ENCODE assay signal across 8 mouse cellular contexts in the genomic region with DNA sequence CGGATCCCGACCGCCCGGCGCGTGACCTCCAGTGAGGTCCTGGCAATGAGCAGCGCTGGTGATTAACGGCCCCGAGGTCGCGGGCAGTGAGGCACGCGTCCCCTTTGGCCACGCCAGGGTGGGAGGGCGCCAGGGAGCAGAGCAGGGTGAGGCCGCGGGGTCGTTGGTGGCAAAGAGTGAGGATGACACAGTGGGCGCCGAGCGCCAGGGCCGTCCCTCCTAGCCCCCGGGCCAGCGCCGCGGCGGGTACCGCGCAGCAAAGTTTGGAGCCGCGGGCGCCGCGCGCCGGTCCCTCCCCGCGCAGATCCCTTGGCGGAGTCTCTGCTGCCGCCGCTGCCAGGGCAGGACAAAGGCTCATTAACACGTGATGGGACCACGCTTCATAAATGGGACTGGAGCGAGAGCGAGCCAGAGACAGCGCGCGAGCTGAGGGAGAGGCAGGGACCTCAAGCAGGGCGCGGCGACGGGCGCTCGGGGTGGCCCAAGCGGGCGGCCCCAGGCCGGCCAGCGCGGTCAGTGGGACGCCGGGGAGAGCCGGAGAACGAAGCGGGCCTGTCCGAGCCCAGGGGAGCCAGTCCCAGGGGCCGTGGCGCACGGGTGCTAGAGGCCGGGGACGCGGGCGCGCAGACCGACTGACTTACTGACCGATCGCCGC. TPM values are rescaled to one million over a fixed set of nuclear protein-coding genes. Genes with fewer than 3 reads are reported as not detected.
A peak's percentile ranks its signal among the peaks of the same experiment; 100 is the strongest.
DNase-seq lines count a peak whose midpoint lies in the region; ATAC-seq lines count a peak whose summit lies in the region.

A gene (plus strand): TSS at position 360 of the 655 bp plus-strand sequence.

- under 1% methylated on average over 53 of the region's 77 CpGs for WGBS in forebrain, embryonic 14.5 days
- WGBS in heart, embryonic 16.5 days: 1% methylated on average over 70 of the region's 77 CpGs
- WGBS in liver, embryonic 12.5 days (ENCODE audit: insufficient replicate concordance): under 1% methylated on average over 55 of the region's 77 CpGs
- 0% methylated on average over 46 of the region's 77 CpGs for WGBS in neural tube, embryonic 11.5 days

- peak within 1 kb of the TSS; percentile 95 for H3K27ac ChIP-seq in forebrain, embryonic 14.5 days (ENCODE audit: low read depth, low read length)
- no peak within 1 kb of the TSS for H3K27ac ChIP-seq in heart, embryonic 16.5 days (ENCODE audit: low read length)
- H3K27ac ChIP-seq in liver, embryonic 12.5 days: no peak within 1 kb of the TSS
- peak within 1 kb of the TSS; percentile 92 for H3K27ac ChIP-seq in neural tube, embryonic 11.5 days (ENCODE audit: low read depth, low read length)

- H3K36me3 ChIP-seq in forebrain, embryonic 14.5 days (ENCODE audit: control insufficient read depth, insufficient read depth, low read length): no peaks in the 10 kb centered on the region
- H3K36me3 ChIP-seq in heart, embryonic 16.5 days (ENCODE audit: control insufficient read depth, insufficient read depth): no peaks in the 10 kb centered on the region
- H3K36me3 ChIP-seq in liver, embryonic 12.5 days: no peaks in the 10 kb centered on the region
- H3K36me3 ChIP-seq in neural tube, embryonic 11.5 days (ENCODE audit: control insufficient read depth, insufficient read depth, low read length): no peaks in the 10 kb centered on the region

- peak; percentile 48 for DNase-seq in CD4-positive, CD25-positive, alpha-beta regulatory T cell, adult 2 months (ENCODE audit: low read depth, low spot score)
- peak; percentile 92 for DNase-seq in forebrain, embryonic 14.5 days (ENCODE audit: low spot score)
- DNase-seq in kidney, postnatal 14 days: peak; percentile 81
- peak; percentile 86 for DNase-seq in neural tube, embryonic 11.5 days (ENCODE audit: low spot score)
- peak; percentile 70 for DNase-seq in urinary bladder, postnatal 14 days (ENCODE audit: low spot score)

- peak within 1 kb of the TSS; percentile 65 for H3K4me3 ChIP-seq in forebrain, embryonic 14.5 days (ENCODE audit: low read depth, low read length)
- peak within 1 kb of the TSS; percentile 56 for H3K4me3 ChIP-seq in heart, embryonic 16.5 days (ENCODE audit: low read length)
- peak within 1 kb of the TSS; percentile 51 for H3K4me3 ChIP-seq in liver, embryonic 12.5 days
- peak within 1 kb of the TSS; percentile 57 for H3K4me3 ChIP-seq in neural tube, embryonic 11.5 days (ENCODE audit: low read depth, low read length)

- peak; percentile 74 for ATAC-seq in cerebellum, adult (ENCODE audit: insufficient number of reproducible peaks, low FRiP score, low TSS enrichment)
- peak; percentile 94 for ATAC-seq in forebrain, embryonic 14.5 days
- peak; percentile 85 for ATAC-seq in heart, embryonic 16.5 days (replicated peaks; ENCODE audit: extremely low read depth, insufficient read depth, low FRiP score)
- ATAC-seq in liver, embryonic 12.5 days: peak; percentile 87
- peak; percentile 94 for ATAC-seq in neural tube, embryonic 11.5 days (ENCODE audit: insufficient read depth, low FRiP score, low TSS enrichment)

- peak within 1 kb of the TSS; percentile 93 for H3K9ac ChIP-seq in forebrain, embryonic 14.5 days (ENCODE audit: low read length)
- peak within 1 kb of the TSS; percentile 70 for H3K9ac ChIP-seq in heart, embryonic 16.5 days (ENCODE audit: low read length)
- peak within 1 kb of the TSS; percentile 39; the same call in 1 of the 2 replicates for H3K9ac ChIP-seq in liver, embryonic 12.5 days
- peak within 1 kb of the TSS; percentile 84 for H3K9ac ChIP-seq in neural tube, embryonic 11.5 days (ENCODE audit: low read length)

- peak within 1 kb of the TSS; percentile 89 for H3K4me2 ChIP-seq in forebrain, embryonic 14.5 days (ENCODE audit: low read length)
- H3K4me2 ChIP-seq in heart, embryonic 16.5 days (ENCODE audit: low read depth, low read length): peak within 1 kb of the TSS; percentile 99
- H3K4me2 ChIP-seq in liver, embryonic 12.5 days: peak within 1 kb of the TSS; percentile 71
- peak within 1 kb of the TSS; percentile 87 for H3K4me2 ChIP-seq in neural tube, embryonic 11.5 days (ENCODE audit: low read depth)

- 0 out of 2 replicates have a peak, but pooled peaks cover 10% of the 10 kb centered on the region for H3K27me3 ChIP-seq in forebrain, embryonic 14.5 days (replicated peaks; ENCODE audit: control insufficient read depth, insufficient read depth, low read length)
- H3K27me3 ChIP-seq in heart, embryonic 16.5 days (ENCODE audit: control insufficient read depth, insufficient read depth, low read length): peaks cover 54% of the 10 kb centered on the region
- H3K27me3 ChIP-seq in liver, embryonic 12.5 days (replicated peaks): peaks cover 68% of the 10 kb centered on the region
- H3K27me3 ChIP-seq in neural tube, embryonic 11.5 days (ENCODE audit: control insufficient read depth, insufficient read depth, low read length): peaks cover 20% of the 10 kb centered on the region

- no peaks in the 10 kb centered on the region for H3K9me3 ChIP-seq in forebrain, embryonic 14.5 days (replicated peaks; ENCODE audit: control insufficient read depth, low read length)
- no peaks in the 10 kb centered on the region for H3K9me3 ChIP-seq in heart, embryonic 16.5 days (replicated peaks; ENCODE audit: control insufficient read depth, low read length)
- no peaks in the 10 kb centered on the region for H3K9me3 ChIP-seq in liver, embryonic 12.5 days (replicated peaks)
- H3K9me3 ChIP-seq in neural tube, embryonic 11.5 days (ENCODE audit: control insufficient read depth, low read length): no peaks in the 10 kb centered on the region

- H3K4me1 ChIP-seq in forebrain, embryonic 14.5 days (ENCODE audit: control insufficient read depth, insufficient read depth, low read length): 0 out of 2 replicates have a peak, but pooled peaks cover 6% of the 10 kb centered on the region
- peaks cover 4% of the 10 kb centered on the region for H3K4me1 ChIP-seq in heart, embryonic 16.5 days (ENCODE audit: control insufficient read depth, insufficient read depth, low read length)
- 0 out of 2 replicates have a peak, but pooled peaks cover 7% of the 10 kb centered on the region for H3K4me1 ChIP-seq in liver, embryonic 12.5 days
- H3K4me1 ChIP-seq in neural tube, embryonic 11.5 days (ENCODE audit: control insufficient read depth, insufficient read depth, low read length): 0 out of 2 replicates have a peak, but pooled peaks cover 3% of the 10 kb centered on the region

RNA-seq across cellular contexts. Expression of the gene that starts here (rescaled TPM):
- 81.5 and 83.9 TPM in 2 replicates for polyA plus RNA-seq in forebrain, embryonic 14.5 days (2014; fragmentation: Nextera tagmentation; extraction: Ambion mirVana)
- polyA plus RNA-seq in heart, embryonic 16.5 days (2015; fragmentation: Nextera tagmentation; extraction: Ambion mirVana): 0.10 and 0.12 TPM in 2 replicates
- polyA plus RNA-seq in liver, embryonic 12.5 days (2016; fragmentation: Nextera tagmentation; extraction: Ambion mirVana): 0.26 and 0.30 TPM in 2 replicates
- 20.4 and 22.7 TPM in 2 replicates for polyA plus RNA-seq in neural tube, embryonic 11.5 days (2014; fragmentation: Nextera tagmentation; extraction: Ambion mirVana)

Comparison
In these comparisons a context has a peak if more than half of its experiments do, and no peak if none do; other contexts are left out.
1. RNA of the gene that starts here (polyA plus RNA-seq): 81.5 to 83.9 TPM in forebrain, embryonic 14.5 days and 20.4 to 22.7 TPM in neural tube, embryonic 11.5 days; 0.26 to 0.30 TPM in liver, embryonic 12.5 days and 0.10 to 0.12 TPM in heart, embryonic 16.5 days; every median in the first group is over 10 times any median in the second.
2. Peak in ATAC-seq, H3K4me3 ChIP-seq, H3K9ac ChIP-seq and H3K4me2 ChIP-seq in heart, embryonic 16.5 days; RNA of the gene not detected or under 1 TPM.
3. Peak in ATAC-seq, H3K4me3 ChIP-seq, H3K9ac ChIP-seq and H3K4me2 ChIP-seq in liver, embryonic 12.5 days; RNA of the gene not detected or under 1 TPM.
4. H3K27ac ChIP-seq: peak in forebrain, embryonic 14.5 days (single experiment) and neural tube, embryonic 11.5 days (single experiment); none in heart, embryonic 16.5 days (single experiment) and liver, embryonic 12.5 days (single experiment).
5. H3K9ac ChIP-seq: peak in every context shown above with its lines; median percentile 93 in forebrain, embryonic 14.5 days; 84 in neural tube, embryonic 11.5 days; 70 in heart, embryonic 16.5 days; 39 in liver, embryonic 12.5 days.
6. Peak in every context shown above with its lines, with median percentiles within 50 percentile points of each other: DNase-seq, ATAC-seq, H3K4me2 ChIP-seq and H3K4me3 ChIP-seq.